Mouse (Mus musculus): ENCODE results near the gene Efhd1. TPM values are rescaled to one million over a fixed set of nuclear protein-coding genes. Genes with fewer than 3 reads are reported as not detected.

The Efhd1 gene
- total and polyA plus RNA-seq, 3 experiments: 0.15 TPM; not detected in 2

GRCm38 (mm10) chr1:87266296-87267090 is 2.3 kb downstream of the Efhd1 start:
- no peak for TF ChIP-seq UBTF (IDR thresholded peaks at IDR 0.05; ENCODE audit: borderline replicate concordance, insufficient read depth, low read depth, low read length)
- no peak for TF ChIP-seq CTCF (IDR thresholded peaks at IDR 0.05 in 2 of 3, conservative IDR thresholded peaks at IDR 0.05 in 1 of 3; ENCODE audit: control insufficient read depth in 1 of 3, insufficient read depth in 1 of 3, low read depth in 2 of 3, low read length in 3 of 3, poor library complexity in 1 of 3, severe bottlenecking in 1 of 3)
- no peak for TF ChIP-seq MYB (IDR thresholded peaks at IDR 0.05; ENCODE audit: low read depth, low read length)
- no peak for TF ChIP-seq NRF1 (IDR thresholded peaks at IDR 0.05; ENCODE audit: insufficient read depth, low read depth, low read length, poor library complexity, severe bottlenecking)
- TF ChIP-seq POLR2AphosphoS5 (IDR thresholded peaks at IDR 0.05; ENCODE audit: borderline replicate concordance, low read depth, low read length): no peak
- no peak for TF ChIP-seq GATA1 (IDR thresholded peaks at IDR 0.05; ENCODE audit: low read depth, low read length)
- no peak for TF ChIP-seq SMC3 (IDR thresholded peaks at IDR 0.05; ENCODE audit: low read depth, low read length)
- Histone ChIP-seq H3K36me3 (ENCODE audit: control insufficient read depth in 1 of 2, insufficient read depth in 2 of 2, low read length in 2 of 2) (no peaks in the 10 kb centered on the region), H3K9me3 (replicated peaks; ENCODE audit: insufficient read depth, low read length) (no peaks in the 10 kb centered on the region), H3K4me3 (ENCODE audit: control insufficient read depth in 1 of 2, insufficient read depth in 1 of 2, low read depth in 2 of 2, low read length in 2 of 2) (no peak overlapping the region), H3K4me1 (ENCODE audit: control insufficient read depth in 1 of 2, insufficient read depth in 2 of 2, low read length in 2 of 2) (no peaks in the 10 kb centered on the region), H3K9ac (ENCODE audit: control insufficient read depth, low read depth, low read length, poor library complexity, severe bottlenecking) (no peak overlapping the region), H3K27me3 (ENCODE audit: control insufficient read depth in 1 of 2, insufficient read depth in 2 of 2, low read length in 2 of 2) (peaks cover 4 to 6% of the 10 kb centered on the region in 2 experiments; a peak in 3 of 4 replicates), H3K27ac (ENCODE audit: control insufficient read depth, low read depth, low read length) (no peak overlapping the region), H3K79me2 (ENCODE audit: control insufficient read depth, insufficient read depth, low read length, poor library complexity) (no peaks in the 10 kb centered on the region)
- DNase-seq (ENCODE audit: low read depth, low spot score): no peak

GRCm38 (mm10) chr1:87270204-87270603 is 6.0 kb downstream of the Efhd1 start:
- Histone ChIP-seq H3K9ac (ENCODE audit: control insufficient read depth, low read depth, low read length, poor library complexity, severe bottlenecking) (no peak overlapping the region), H3K4me1 (ENCODE audit: control insufficient read depth in 1 of 2, insufficient read depth in 2 of 2, low read length in 2 of 2) (no peaks in the 10 kb centered on the region), H3K9me3 (replicated peaks; ENCODE audit: insufficient read depth, low read length) (no peaks in the 10 kb centered on the region), H3K36me3 (ENCODE audit: control insufficient read depth in 1 of 2, insufficient read depth in 2 of 2, low read length in 2 of 2) (no peaks in the 10 kb centered on the region), H3K4me3 (ENCODE audit: control insufficient read depth in 1 of 2, insufficient read depth in 1 of 2, low read depth in 2 of 2, low read length in 2 of 2) (no peak overlapping the region), H3K79me2 (ENCODE audit: control insufficient read depth, insufficient read depth, low read length, poor library complexity) (no peaks in the 10 kb centered on the region), H3K27ac (ENCODE audit: control insufficient read depth, low read depth, low read length) (no peak overlapping the region), H3K27me3 (ENCODE audit: control insufficient read depth in 1 of 2, insufficient read depth in 2 of 2, low read length in 2 of 2) (peaks cover 0 to 10% of the 10 kb centered on the region in 2 experiments; a peak in 3 of 4 replicates)
- DNase-seq (ENCODE audit: low read depth, low spot score): no peak
- no peak for TF ChIP-seq MAZ (IDR thresholded peaks at IDR 0.05; ENCODE audit: low read depth, low read length)
- no peak for TF ChIP-seq TBP (IDR thresholded peaks at IDR 0.05; ENCODE audit: low read depth, low read length)
- no peak for TF ChIP-seq CHD1 (IDR thresholded peaks at IDR 0.05; ENCODE audit: low read depth, low read length)
- no peak for TF ChIP-seq MXI1 (IDR thresholded peaks at IDR 0.05; ENCODE audit: low read depth, low read length)
- TF ChIP-seq USF2 (IDR thresholded peaks at IDR 0.05; ENCODE audit: borderline replicate concordance in 1 of 2, insufficient read depth in 1 of 2, low read depth in 1 of 2, low read length in 2 of 2): no peak
- TF ChIP-seq USF1 (IDR thresholded peaks at IDR 0.05; ENCODE audit: low read depth, low read length): no peak
- no peak for TF ChIP-seq RAD21 (IDR thresholded peaks at IDR 0.05; ENCODE audit: low read depth, low read length)
- TF ChIP-seq ETS1 (IDR thresholded peaks at IDR 0.05; ENCODE audit: low read depth, low read length): no peak
